Mouse (Mus musculus): ENCODE measurements at regions not wholly inside any gene's neighbourhood (a gene's known extent, or its start where the extent isn't known, plus 50 kb on each side); places are given as distances from the start of the nearest gene placed in this dataset.

DNA sequence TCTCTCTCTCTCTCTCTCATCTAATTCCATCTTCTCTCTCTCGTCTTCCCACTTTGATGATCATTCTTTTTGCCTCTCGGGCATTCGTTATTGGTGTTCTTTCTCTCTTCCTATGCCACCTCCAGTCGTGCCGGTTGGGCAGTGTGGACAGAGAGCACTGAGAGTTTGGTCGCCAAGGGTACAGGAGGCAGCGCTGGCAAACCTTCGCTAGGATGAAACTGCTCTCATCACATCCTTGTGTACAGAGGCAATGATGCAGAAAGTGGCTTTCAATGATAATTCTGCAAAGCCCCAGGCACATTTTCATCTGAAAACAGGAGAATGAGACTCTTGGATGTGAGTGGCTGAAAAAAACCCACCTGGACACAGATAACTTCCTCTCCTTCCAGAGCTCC, 479.4 kb downstream of the Nuf2 start:
- CTCF ChIA-PET, result no interaction called here
- no peak for TF ChIP-seq CTCF (IDR thresholded peaks at IDR 0.05)
- DNase-seq (ENCODE audit: low read depth, low spot score), result no peak
- ATAC-seq, result no peak
- H3K27me3 ChIP-seq, result no peaks in the 10 kb centered on the region
- in situ Hi-C loops (cut with MboI; ENCODE audit: low pct_unique_long_range_greater_than_20kb), result no loop called here
- POLR2A ChIA-PET, result no interaction called here

DNA sequence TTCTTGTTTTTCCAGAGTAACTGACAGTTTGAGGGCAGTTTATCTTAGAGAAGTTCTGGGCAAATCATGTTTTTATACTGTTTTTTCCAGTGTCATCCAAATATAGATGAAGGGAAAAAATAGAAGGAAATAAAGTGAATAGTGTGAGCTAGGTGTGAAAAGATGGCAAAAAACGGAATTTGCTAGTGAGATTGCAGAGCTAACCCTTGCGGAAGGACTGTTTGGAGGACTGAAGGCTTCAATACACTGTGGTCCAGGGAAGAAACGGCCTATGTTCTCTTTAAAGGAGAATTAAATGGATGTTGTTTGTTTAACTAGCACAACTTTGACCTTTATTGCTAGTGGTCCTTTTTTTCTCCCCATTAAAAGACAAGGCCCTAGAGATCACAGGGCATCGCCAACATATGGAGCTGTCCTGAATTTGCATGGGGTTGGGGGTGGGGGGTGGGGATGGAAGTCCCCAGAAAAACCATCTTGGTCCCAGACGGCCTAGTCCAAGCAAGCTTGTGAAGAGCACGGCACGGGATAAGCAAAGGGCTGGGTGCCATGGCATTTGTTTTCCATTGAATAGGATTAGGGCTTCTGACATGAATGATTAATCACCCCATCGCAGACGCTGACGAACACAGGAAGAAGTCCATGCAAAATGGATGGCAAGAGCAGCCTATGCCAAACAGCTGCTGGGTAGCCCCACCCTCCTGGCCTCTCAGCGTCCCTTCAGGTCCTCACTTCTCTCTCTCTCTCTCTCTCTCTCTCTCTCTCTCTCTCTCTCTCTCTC, 480.0 kb downstream of the Nuf2 start:
- CTCF ChIA-PET, result interaction anchor here (1.9 kb wide), 1 partner anchor 14 kb away, joined by 4 read pairs; no protein-coding TSS in a partner anchor
- TF ChIP-seq CTCF (IDR thresholded peaks at IDR 0.05), result no peak
- no peak for DNase-seq (ENCODE audit: low read depth, low spot score)

GRCm38 (mm10) chr1:169049846-169050245, 481.4 kb downstream of the Nuf2 start:
- POLR2A ChIA-PET, result no interaction called here
- CTCF ChIA-PET, result interaction anchor here (1.9 kb wide), 1 partner anchor 15 kb away, joined by 4 read pairs; no protein-coding TSS in a partner anchor
- no peaks in the 10 kb centered on the region for H3K27me3 ChIP-seq
- in situ Hi-C loops (cut with MboI; ENCODE audit: low pct_unique_long_range_greater_than_20kb), result no loop called here
- ATAC-seq (no peak), DNase-seq (ENCODE audit: low read depth, low spot score) (no peak)
- no peak for TF ChIP-seq CTCF (IDR thresholded peaks at IDR 0.05)

More for the DNA sequence above, 480.0 kb downstream of the Nuf2 start:
- ATAC-seq, result no peak
- POLR2A ChIA-PET, result no interaction called here
- H3K27me3 ChIP-seq, result no peaks in the 10 kb centered on the region
- in situ Hi-C loops (cut with MboI; ENCODE audit: low pct_unique_long_range_greater_than_20kb), result no loop called here

- ATAC-seq, result no peak
- no peak for TF ChIP-seq CTCF (IDR thresholded peaks at IDR 0.05)
- H3K27me3 ChIP-seq, result no peaks in the 10 kb centered on the region
- ChIA-PET CTCF (no interaction called here), POLR2A (no interaction called here)
- in situ Hi-C loops (cut with MboI; ENCODE audit: low pct_unique_long_range_greater_than_20kb), result no loop called here
- no peak for DNase-seq (ENCODE audit: low read depth, low spot score)
Measured at GRCm38 (mm10) chr1:169046791-169047525, 484.3 kb downstream of the Nuf2 start.

GRCm38 (mm10) chr1:169033517-169033916, 497.7 kb downstream of the Nuf2 start:
- no peak for TF ChIP-seq CTCF (IDR thresholded peaks at IDR 0.05)
- CTCF ChIA-PET, result no interaction called here
- H3K27me3 ChIP-seq, result peaks cover 19% of the 10 kb centered on the region
- POLR2A ChIA-PET, result no interaction called here
- DNase-seq (ENCODE audit: low read depth, low spot score) (no peak), ATAC-seq (no peak)
- in situ Hi-C loops (cut with MboI; ENCODE audit: low pct_unique_long_range_greater_than_20kb), result no loop called here

DNA sequence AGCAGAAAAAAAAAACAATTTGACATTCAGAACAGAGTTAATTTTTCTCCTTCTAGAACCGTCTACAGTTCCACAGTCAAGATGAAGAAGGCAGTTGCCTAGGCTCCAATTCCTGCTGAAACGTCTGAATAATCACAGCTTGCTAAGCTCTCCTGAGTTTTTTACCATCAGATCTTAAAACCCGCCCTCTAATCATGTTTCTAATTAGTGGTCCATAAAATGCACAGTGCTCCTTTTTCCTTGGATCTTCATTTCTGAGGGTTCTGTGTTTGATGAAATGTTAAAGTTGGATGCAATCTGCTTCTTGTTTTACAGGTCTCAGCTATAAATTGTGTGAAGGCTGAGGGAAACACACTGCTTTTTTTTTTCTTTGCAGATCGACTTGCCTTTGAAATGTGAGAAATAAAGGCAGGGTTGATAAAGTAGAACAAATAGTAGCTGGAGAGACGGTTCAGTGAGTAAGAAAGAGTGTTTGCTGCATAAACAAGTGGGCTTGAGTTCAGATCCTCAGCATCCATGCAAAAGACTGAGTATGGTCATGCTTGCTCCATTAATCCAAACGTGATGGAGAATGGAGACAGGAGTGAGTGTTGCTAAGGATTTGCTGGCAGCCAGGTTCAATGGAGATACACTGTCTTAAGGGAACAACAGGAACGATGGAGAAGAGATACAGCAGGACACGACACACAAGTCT, 499.3 kb downstream of the Nuf2 start:
- in situ Hi-C loops (cut with MboI; ENCODE audit: low pct_unique_long_range_greater_than_20kb), result no loop called here
- no peak for ATAC-seq

GRCm38 (mm10) chr1:169027706-169028105, 503.6 kb downstream of the Nuf2 start:
- in situ Hi-C loops (cut with MboI; ENCODE audit: low pct_unique_long_range_greater_than_20kb), result no loop called here
- ChIA-PET POLR2A (no interaction called here), CTCF (interaction anchor here (1.6 kb wide), 1 partner anchor 38 kb away, joined by 4 read pairs; no protein-coding TSS in a partner anchor)
- no peak for TF ChIP-seq CTCF (IDR thresholded peaks at IDR 0.05)
- DNase-seq (ENCODE audit: low read depth, low spot score), result no peak
- peaks cover 6% of the 10 kb centered on the region for H3K27me3 ChIP-seq
- no peak for ATAC-seq

More for the DNA sequence above, 499.3 kb downstream of the Nuf2 start:
- TF ChIP-seq CTCF (IDR thresholded peaks at IDR 0.05), result no peak
- ChIA-PET POLR2A (no interaction called here), CTCF (interaction anchor here (1.5 kb wide), 1 partner anchor 14 kb away, joined by 3 read pairs; no protein-coding TSS in a partner anchor)
- peaks cover 9% of the 10 kb centered on the region for H3K27me3 ChIP-seq
- no peak for DNase-seq (ENCODE audit: low read depth, low spot score)

GRCm38 (mm10) chr1:169027241-169027640, 504.0 kb downstream of the Nuf2 start:
- ChIA-PET POLR2A (no interaction called here), CTCF (no interaction called here)
- peaks cover 6% of the 10 kb centered on the region for H3K27me3 ChIP-seq
- ATAC-seq (no peak), DNase-seq (ENCODE audit: low read depth, low spot score) (no peak)
- no peak for TF ChIP-seq CTCF (IDR thresholded peaks at IDR 0.05)
- in situ Hi-C loops (cut with MboI; ENCODE audit: low pct_unique_long_range_greater_than_20kb), result no loop called here

GRCm38 (mm10) chr1:169024531-169024930, 506.7 kb downstream of the Nuf2 start:
- no peak for DNase-seq (ENCODE audit: low read depth, low spot score)
- no peak for TF ChIP-seq CTCF (IDR thresholded peaks at IDR 0.05)
- ATAC-seq, result no peak
- ChIA-PET CTCF (no interaction called here), POLR2A (no interaction called here)
- in situ Hi-C loops (cut with MboI; ENCODE audit: low pct_unique_long_range_greater_than_20kb), result no loop called here
- peaks cover 3% of the 10 kb centered on the region for H3K27me3 ChIP-seq

- in situ Hi-C loops (cut with MboI; ENCODE audit: low pct_unique_long_range_greater_than_20kb), result no loop called here
- CTCF ChIA-PET, result no interaction called here
Measured at GRCm38 (mm10) chr1:168991506-168992244, 539.6 kb downstream of the Nuf2 start.

More at GRCm38 (mm10) chr1:168991506-168992244, 539.6 kb downstream of the Nuf2 start:
- POLR2A ChIA-PET, result no interaction called here
- peaks cover 4% of the 10 kb centered on the region for H3K27me3 ChIP-seq
- no peak for TF ChIP-seq CTCF (IDR thresholded peaks at IDR 0.05)
- DNase-seq (ENCODE audit: low read depth, low spot score), result no peak
- ATAC-seq, result no peak
